Mouse (Mus musculus) heart, postnatal 0 days (tissue): Measurements from ENCODE around the gene Selenoi.

Source experiments
- CTCF ChIP-seq: IDR thresholded peaks from 2 replicates; pipeline ENCODE4 v1.5.1; 2016; ENCODE audit warnings: antibody characterized with exemption, control low read depth, low read depth
- EP300 ChIP-seq: IDR thresholded peaks from 2 replicates; pipeline ENCODE4 v1.6.1; 2016; ENCODE audit warnings: antibody characterized with exemption, low read depth

DNA sequence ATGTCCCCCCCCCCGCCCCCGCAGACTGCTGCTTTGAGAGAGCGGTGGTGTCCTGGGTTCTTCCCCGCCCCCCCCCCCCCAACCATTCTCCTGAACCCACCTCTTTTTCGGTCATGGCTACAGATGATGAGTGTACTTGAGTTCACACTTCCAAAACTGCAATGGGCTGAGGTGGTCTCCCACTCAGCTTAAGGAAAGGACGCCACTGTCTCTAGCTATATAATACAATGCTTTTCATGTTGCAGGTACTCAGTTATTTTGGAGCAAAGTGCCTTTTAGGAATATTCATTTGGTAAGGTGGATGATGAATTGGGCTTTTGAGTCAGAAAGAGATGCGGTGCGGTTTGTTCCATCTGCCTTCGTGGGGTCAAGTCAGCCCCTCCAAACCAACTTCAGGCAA is 48.5 kb downstream of the Selenoi start:
- TF ChIP-seq CTCF, result no peak
- TF ChIP-seq EP300, result no peak
